Mouse (Mus musculus) naive thymus-derived CD4-positive, alpha-beta T cell, adult 2 months (primary cell): ENCODE measurements around the gene Adap1.

Source experiments
- DNase-seq: peaks from one replicate; pipeline ENCODE4 v3.0.0-alpha.2; 2011; ENCODE audit warnings: low read depth

Gene Adap1

GRCm38 (mm10) chr5:139252081-139252909 is 73.1 kb downstream of the Adap1 start, which contains the start of gene Get4:
Gene Get4, plus strand, starts transcription at chr5:139252324.
- DNase-seq: peak; percentile 99

GRCm38 (mm10) chr5:139251736-139252080 is 73.7 kb downstream of the Adap1 start:
- no peak for DNase-seq

- peak; percentile 24 for DNase-seq
Measured at GRCm38 (mm10) chr5:139251279-139251678, 74.1 kb downstream of the Adap1 start.

GRCm38 (mm10) chr5:139248846-139249245 is 76.6 kb downstream of the Adap1 start:
- DNase-seq: no peak

GRCm38 (mm10) chr5:139247767-139248166 is 77.7 kb downstream of the Adap1 start:
- DNase-seq: no peak

- no peak for DNase-seq
Measured at GRCm38 (mm10) chr5:139243384-139243783, 82.0 kb downstream of the Adap1 start.

GRCm38 (mm10) chr5:139241022-139241761 is 84.2 kb downstream of the Adap1 start:
- no peak for DNase-seq

GRCm38 (mm10) chr5:139237436-139237835 is 88.0 kb downstream of the Adap1 start:
- no peak for DNase-seq

GRCm38 (mm10) chr5:139234423-139234822 is 91.0 kb downstream of the Adap1 start:
- no peak for DNase-seq

- no peak for DNase-seq
Measured at GRCm38 (mm10) chr5:139232083-139232482, 93.3 kb downstream of the Adap1 start.

- DNase-seq: no peak
Measured at GRCm38 (mm10) chr5:139229716-139230115, 95.7 kb downstream of the Adap1 start.

- DNase-seq: no peak
Measured at GRCm38 (mm10) chr5:139228318-139228717, 97.1 kb downstream of the Adap1 start.

- DNase-seq: no peak
Measured at GRCm38 (mm10) chr5:139227645-139228044, 97.8 kb downstream of the Adap1 start.

- no peak for DNase-seq
Measured at GRCm38 (mm10) chr5:139227236-139227635, 98.2 kb downstream of the Adap1 start.

- DNase-seq: no peak
Measured at GRCm38 (mm10) chr5:139223331-139223730, 102.1 kb downstream of the Adap1 start.
